Mouse (Mus musculus): ENCODE measurements around the gene Setd3.
"Not testable (repeated sequence)": the region's sequence is repeated elsewhere in the genome, so short reads cannot be mapped to it uniquely, and the experiment has no call there.

The Setd3 gene

DNA sequence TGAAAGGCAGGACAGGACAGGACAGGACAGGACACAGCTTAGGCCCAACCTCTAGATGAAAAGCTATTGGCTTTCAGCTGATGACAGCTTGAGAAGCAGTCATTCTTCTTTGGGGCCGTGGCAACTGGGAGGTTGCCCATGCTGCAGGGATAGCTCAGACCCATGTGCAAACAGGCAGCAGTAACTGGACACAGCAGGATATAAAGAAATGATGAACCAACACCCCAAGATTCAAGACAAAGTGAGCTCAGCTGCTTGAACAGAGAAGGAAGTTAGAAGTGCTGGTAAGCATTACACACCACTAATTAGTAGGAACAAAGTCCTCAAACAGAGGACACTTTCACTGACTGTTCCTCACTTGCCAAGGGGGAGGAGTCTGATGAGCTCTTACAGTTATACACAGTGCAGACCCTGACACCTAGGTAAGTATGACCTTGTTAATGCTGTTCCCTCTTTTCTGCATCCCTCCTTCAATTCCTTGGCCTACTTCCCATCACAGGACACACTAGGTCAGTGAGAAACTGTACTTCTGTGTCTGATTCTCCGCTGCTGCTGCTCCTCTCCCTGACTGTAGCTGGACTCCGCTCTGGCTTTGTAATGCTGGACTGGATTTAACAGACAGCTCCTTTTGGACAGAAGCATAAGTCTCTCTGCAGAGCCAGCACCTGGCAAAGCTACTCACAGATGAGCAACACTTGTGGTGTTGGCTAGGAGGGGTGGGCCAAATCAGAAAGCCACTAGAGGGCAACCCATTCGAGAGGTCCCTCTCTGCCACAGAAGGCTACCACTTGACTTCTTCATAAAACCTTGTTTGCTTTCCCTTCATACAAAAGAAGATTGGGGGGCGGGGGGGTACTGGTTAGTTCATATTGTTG, 35.3 kb downstream of the Setd3 start:
- no peak for DNase-seq (ENCODE audit: low read depth)

DNA sequence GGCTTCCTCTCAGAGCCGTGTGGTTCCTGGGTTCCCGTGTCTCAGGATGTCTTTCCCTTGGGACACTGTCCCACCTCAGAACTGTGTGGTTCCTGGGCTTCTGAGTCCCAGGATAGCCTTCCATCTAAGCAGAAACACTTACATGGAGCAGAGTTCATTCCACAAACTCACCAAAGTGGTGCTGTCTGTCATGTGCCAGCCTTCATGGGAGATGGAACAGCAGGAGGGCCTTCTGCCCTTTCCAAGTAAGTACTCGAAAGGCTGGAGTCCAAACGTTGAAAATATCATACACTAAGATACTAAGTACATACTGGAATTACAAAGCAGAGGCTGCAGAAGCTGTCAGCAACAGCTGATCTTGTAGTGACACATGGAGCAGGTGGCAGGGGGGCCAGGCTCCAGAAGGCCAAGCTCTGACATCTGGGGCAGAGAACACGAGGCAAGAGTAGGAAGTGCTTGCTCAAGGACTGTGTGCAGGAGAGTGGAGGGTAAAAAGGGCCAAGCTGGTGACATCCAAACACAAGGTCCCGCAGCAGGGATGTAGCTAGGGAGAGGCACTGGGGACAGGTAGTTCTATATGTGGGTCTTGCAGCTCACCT, 43.4 kb downstream of the Setd3 start:
- DNase-seq (ENCODE audit: low read depth) = no peak

DNA sequence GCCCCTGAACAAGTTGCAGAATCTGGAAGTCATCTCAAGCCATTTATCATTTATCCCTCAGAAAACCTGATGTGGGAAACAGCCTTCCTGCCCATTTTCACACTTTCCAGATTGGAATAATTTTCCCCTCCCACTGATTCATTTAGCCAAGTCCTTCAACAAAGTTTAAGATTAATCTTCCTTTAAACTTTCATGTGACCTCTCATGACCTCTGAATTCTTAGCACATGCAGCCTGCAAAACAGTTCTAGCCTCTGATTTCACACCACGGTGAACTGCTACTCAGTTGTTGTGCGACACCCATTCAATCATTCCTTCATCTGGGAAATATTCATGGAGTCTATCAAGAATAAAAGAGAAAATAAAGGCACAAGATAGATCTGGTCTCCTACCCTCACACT, 45.9 kb downstream of the Setd3 start:
- no peak for DNase-seq (ENCODE audit: low read depth)

DNA sequence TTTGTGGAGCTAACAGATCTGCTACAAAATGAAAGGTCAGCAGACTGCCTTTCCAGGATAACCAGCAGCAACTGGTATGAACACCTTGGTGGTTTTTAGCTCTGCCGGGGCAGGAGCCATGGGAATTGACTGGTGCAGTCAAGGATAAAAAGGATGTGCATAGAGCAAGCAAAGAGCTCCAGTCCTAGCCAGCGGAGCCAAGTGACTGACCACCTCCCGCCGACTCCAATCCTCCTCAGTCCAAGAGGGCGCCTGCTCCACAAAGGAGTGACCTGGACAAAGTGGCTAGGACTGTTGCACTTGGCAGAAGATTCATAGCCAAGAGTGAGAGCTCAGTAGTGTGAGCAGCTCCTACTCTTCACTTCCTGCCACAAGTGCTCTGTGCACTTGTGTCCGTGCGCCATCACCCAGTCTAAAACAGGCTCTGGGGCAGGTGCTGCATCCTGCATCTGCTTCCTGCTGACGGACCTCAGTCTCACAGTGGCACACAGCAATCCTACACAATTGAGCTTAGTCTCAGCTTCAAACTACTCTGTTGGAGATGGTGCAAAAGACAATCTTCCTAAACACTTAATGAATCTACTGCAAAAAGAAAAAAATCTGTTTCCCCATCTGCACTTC, 46.6 kb downstream of the Setd3 start:
- DNase-seq (ENCODE audit: low read depth) = no peak

DNA sequence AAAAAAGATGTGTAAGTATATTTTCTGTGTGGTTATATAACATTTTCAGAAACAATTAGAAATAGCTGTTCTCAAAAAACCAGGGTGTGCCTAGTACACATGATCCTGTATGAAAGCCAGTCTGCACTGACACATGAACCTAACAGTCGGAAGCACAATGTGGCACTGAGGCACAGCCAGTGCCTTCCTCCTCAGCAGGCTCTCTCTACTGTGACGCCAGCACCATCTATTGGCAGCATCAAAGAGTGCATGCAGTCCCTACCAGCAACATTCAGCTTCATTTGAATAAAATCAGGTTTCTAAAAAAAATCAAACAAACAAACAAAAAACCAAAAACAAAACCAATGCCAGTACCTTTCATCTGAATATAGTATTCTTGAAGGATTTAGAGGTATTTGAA, 57.8 kb downstream of the Setd3 start:
- peak; percentile 29 for DNase-seq (ENCODE audit: low read depth)

DNA sequence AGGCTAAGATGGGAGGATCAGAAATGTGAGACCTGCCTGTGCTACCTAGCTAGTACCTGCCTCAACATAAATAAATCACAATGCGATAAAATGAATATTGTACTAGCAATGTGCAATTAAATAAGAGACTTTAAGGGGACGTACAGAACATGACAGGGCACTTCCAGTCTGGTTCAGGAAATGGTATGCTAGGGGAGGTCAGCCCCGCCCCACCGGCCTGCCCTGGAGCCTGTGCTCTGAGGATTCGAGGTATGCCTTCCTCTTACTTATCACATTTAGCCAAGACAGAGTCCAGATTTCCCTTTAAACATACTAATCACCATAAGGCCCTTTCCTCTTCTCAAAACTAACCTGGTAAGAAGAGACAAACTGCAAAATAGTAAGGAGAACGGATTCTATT, 58.7 kb downstream of the Setd3 start:
- DNase-seq (ENCODE audit: low read depth) = no peak

DNA sequence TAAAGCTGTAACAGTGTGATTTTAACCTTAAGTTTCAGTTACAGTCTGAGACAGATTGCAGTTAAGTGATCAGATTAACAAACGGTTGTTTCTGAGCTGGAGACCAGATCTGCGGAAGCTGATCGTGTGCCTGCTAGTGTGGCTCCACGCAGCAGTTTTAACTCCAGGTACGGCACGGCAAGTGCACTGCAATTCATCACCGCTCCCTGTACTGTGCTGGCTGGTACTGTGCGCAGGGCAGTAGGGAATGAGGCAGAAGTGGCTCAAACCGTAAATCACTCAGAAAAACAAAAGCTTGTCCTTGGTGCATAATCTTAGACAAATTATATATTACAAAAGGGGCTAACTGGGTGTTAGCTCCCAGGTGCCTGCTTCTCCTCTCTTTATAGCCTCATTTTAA, 59.2 kb downstream of the Setd3 start:
- DNase-seq (ENCODE audit: low read depth) = no peak

DNA sequence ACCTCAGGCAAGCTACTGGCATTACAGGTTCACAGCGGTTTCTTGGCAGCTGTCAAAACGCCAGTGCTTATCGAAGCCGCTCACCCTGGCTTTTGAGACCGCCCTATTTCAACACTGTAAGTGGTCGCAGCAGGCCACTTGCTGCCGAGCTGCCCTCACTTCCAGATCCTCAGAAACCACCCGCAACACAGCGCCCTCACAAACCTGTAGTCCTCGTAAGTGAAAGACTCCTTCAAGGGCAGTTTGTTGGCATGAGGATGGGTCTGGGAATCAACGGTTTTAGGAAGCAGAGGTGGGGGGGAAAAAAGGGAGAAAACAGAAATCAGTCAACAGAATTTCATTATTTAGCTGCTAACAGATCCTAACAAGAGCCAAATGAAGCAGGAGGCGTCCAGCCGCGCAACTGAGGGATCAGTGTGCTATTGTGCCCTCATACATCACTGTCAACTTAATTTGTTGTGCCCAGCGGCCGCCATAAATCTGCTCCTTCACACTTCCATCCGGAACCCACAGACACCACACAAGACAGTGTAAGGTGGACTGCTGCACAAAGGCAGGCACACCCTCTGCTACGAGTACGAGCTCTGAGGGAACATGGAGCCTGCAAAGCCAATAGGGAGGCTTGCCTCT, 60.1 kb downstream of the Setd3 start:
- no peak for DNase-seq (ENCODE audit: low read depth)

DNA sequence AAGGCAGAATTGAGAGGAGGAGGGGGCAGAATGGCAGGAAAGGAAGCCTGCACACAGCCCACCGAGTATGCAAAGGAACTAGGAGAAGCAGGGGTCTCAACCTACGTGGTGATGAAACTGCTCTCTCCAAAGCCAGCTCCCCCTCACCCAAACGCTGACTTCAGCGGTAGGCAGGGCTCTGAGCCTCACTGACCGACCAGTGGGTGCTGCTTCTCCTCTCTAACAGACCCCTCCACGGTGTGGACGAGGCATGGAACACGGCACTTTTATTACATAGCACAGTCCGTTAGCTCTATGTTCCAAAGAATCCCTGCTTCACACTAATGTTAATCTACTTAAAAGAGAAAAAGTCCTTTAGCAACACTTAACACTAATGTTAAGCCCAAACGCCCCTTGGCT, 60.6 kb downstream of the Setd3 start:
- DNase-seq (ENCODE audit: low read depth) = no peak

DNA sequence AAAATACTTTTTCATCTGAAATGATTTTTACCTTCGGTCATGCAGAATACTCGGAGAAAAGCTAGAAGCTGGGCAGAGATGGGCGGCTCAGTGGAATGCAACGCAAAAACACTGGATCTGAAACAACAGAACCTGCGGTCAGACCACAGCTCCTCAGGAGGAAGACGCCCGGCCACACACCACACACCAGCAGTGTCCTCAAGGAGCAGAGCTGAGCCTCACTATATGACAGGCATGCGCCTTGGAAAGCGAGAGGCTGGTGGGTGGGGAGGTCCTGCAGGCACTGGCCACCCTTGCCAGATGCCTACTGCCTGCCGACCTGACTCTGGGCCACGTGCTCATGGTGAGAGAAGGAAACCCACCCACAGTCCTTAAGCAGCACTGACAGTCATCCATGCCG, 67.9 kb downstream of the Setd3 start:
- no peak for DNase-seq (ENCODE audit: low read depth)

DNA sequence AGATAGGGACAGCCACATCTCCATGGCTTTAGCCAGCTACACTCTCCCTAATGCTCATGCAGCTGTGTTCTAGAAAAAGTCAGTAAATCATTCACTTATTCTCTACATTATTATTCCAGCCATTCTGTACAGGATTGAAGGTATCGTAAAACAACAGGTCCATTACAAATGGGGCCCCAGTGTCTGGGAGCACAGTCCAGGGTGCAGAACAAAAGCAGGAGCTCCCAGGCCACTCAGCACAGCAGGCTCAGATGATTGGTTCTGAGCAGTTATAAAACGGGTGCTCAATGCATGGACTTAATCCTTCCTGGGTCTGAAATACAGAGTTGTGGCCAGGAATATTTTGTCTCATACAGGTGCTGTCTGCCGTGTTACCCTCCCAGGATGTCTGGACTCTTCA, 68.4 kb downstream of the Setd3 start:
- no peak for DNase-seq (ENCODE audit: low read depth)

DNA sequence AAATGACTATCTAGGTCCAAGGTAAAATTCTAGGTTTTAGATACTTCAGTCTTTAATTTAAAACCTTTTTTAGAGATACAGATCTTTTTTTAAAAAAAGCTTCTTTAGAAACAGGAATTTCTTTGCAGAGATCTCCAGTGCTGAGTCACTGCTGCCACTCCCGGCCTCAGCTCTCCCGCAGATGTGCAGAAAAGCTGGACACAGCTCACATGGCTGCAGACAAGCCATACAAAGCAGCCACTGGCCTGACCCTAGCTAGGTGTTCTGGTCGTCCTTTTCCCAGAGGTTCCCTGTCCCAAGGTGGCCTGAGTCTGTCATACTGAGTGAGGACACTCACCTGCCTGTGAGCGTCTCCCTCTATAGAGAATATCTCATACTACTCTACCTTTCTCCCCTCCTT, 69.4 kb downstream of the Setd3 start:
- no peak for DNase-seq (ENCODE audit: low read depth)

DNA sequence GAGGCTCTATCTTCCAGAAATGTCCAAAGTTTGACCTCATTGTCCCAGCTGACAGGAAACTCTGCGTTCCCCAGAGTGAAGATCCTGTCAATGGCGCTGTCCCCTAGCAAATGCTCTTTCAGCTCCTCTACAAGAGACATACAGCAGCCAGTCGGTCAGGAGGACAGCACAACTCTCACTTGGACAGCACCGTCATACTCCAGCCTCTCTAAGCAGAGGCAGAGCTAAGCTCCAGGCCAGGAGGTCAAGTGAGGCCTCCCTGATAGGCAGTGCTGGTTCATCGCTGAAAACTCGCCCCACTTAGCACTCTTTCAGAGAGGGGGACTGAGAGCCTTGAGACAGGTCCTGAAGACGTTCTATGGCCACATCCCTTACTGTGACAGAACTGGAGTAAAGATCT, 70.5 kb downstream of the Setd3 start:
- not testable (repeated sequence) for DNase-seq (ENCODE audit: low read depth)

DNA sequence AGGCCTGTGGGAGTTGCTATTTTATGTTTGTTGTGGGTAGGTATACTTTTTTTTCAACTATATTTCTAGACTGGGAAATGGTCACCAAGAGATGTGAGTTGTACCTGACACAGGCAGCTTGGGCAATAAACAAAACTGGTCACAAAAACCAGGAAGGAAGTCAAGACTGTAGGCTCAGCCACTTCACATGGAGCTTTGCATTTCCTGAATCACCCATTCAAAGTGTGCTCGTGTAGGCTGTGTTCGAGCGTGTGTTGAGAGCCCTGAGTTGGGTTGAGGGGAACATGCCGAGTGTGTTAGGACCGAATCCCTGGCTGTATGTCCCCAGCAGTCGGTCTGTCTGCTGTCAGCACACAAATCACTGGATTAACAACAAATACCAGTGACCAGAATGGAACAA, 75.8 kb downstream of the Setd3 start:
- no peak for DNase-seq (ENCODE audit: low read depth)

DNA sequence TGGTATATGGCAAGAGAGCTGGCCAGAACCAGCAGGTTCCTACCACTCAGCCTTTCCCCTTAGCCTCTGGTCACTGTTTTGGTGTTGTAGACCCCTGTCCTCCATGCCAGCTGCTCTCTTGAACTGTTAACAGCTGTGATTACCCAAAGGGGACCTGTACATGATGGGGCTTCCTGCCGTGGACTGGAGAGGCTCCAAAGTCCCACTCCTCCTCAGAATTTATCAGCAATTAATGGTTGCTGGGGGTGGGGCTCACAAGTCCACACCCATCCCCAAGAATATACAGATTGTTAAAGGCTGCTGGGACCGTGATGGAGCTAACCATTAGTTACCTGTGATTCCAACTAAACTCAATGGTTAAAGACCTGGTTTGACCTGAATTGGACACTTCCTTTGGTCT, 77.0 kb downstream of the Setd3 start:
- no peak for DNase-seq (ENCODE audit: low read depth)

DNA sequence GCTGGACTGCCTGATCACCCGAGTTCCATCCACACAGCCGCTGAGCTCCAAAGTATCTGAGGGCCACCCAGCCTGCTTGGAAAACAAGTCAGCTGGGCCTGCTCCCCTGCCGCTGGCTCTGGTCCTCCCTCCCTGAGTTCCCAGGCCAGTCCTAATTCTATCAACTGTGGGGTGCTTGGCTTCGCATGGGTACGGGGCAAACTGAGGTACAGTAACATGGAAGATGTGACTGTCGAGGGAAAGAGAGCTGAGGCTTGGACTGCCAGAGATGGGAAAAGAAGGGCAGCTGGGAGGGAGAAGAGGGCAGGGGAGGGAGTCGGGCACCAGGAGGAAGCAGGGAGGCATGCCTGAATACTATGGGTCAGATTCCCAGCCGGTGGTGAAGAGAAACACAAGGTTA, 78.9 kb downstream of the Setd3 start:
- DNase-seq (ENCODE audit: low read depth) = no peak

DNA sequence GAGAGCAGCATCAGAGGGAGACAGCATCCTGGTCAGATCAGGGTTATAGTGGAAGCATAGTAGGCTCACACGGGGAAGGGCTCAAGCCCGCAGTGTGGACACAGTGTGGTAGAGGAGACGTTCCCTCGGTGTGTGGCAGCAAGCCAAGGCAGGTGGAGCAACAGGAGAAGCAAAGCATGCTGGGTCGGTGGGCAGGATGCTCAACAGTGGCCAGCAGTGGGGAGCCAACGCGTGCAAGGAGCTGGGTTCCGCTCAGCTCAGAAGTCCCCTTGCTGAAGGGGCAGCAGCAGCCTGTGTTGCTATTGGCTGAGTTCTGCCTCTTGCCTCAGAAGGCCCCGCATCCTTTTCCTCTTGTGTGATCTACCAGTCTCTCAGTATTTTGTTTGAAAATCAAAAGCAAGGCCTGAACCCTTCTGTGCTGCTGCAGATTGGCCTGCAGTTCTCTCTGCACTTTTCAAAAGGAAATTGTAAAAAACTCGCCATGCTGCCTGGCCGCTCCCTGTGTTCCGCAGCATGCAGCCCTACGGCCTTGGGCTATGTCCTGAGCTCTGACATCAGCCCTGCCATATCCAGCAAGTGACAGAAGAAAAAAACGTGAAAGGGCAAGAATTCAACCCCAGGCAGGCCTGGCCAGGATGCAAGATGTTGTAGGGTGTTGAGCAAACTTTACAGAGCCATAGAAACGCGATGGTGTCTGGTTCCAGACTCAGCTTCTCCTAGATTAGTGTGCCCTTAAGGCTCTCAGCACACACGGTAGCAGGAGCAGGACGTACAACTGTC, 80.7 kb downstream of the Setd3 start:
- DNase-seq (ENCODE audit: low read depth) = no peak

DNA sequence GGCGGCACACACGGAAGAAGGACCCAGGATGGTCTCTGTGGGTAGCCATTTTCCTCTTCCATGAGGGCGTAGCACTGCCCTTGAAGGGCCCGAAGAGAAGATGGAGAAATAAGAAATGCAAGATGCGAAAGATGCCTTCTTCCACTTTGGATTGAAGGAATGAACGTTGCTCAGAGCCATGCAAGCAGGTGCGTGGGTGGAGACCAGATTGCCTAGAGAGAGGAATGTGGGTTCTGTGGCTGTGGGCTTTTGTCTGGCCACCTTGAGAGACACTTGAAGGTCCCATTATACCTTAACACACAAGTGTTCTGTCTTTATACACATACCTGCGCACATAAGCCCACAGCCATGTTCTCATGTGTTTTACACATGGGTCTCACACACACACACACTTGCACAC, 81.5 kb downstream of the Setd3 start:
- DNase-seq (ENCODE audit: low read depth) = no peak

DNA sequence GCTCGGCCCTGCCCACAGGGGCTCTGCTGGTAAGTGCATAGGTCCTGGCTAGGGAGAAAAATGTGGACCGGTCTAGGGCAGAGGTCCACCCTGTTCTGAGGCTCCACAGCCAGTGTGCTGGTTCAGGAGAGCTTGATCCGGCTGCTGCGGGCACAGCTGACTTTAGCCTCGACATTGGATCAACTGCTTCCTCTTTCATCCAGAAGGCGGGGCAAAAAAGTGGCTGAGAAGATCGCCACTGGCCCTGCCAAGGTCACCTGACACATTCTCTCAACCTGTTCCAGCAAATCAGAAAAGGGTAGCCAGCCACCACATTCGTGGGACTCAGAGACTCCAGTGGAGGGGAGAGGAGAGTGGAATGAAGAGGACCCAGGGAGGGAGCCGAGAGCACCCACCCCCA, 90.9 kb downstream of the Setd3 start:
- no peak for DNase-seq (ENCODE audit: low read depth)

DNA sequence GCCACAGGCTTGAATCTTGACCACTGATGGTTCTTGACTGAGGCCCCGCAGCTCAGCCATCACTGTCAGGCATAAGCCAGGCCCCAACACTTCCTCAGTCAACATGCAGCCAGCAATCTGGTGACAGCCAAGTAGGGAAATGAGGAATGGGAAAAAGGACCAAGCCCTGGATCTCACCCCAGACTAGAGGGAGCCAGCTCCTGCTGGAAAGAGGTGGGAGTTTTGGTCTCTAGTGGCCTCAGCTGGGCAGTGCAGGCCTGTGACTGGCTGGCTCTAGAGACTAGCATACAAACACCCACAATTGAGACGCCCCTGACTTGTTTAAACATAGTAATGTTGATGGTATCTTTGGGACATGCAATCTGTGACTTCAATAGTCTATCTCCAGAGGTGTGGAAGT, 91.6 kb downstream of the Setd3 start:
- no peak for DNase-seq (ENCODE audit: low read depth)

DNA sequence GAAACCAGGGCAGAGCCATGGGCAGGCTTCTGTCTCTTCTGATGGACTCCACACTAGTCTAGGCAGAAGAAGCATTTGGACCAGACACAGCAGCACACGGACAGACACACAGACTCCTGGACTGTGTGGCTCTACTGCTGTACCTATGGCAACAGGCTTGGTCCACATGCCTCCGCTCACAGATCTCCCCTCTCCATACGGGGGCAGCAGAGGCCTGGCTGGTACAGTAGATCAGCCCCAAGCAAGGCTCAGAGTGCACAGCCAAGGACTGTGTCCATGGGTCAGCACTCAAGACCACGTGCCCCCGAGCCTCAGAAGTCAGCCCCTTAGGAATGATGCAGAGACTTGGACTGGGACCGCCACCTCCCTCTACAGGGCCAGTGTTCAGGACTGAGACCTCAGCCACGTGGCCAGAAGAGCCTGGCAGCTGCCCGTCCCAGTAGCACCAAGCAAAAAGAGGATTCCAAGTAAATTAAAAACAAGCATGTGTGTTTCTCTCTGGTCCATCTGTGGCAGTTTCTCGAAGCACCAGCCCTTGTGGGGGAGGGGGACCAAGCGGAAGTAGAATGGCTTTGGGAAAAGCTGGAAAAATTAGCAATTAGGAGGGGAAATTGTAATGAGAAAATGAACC, 100.9 kb downstream of the Setd3 start:
- DNase-seq (ENCODE audit: low read depth) = no peak

DNA sequence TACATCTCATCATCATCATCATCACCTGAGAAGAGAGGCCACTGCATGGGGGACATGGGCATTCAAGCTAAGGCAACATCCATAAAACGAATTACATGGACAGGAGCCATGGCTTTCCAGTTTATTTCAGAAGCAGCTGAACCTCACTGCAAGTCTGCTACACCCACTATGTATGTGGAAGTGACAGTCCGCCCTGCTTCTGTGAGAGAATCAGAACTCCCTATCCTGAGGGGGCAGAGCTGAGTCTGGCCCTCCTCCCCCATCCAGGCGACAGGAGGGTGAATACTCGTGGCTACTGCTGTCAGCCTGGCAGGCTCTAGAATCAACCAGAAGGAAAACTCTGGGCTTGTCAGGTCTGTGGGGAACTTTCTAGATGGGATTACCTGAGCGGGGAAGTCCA, 106.2 kb downstream of the Setd3 start:
- no peak for DNase-seq (ENCODE audit: low read depth)
